Mouse (Mus musculus): ENCODE results near the gene Eme2.

The Eme2 gene

GRCm38 (mm10) chr17:24861785-24862184 is 33.1 kb downstream of the Eme2 start:
- TF ChIP-seq GATA4 (IDR thresholded peaks at IDR 0.05; ENCODE audit: insufficient replicate concordance, low read length): no peak

GRCm38 (mm10) chr17:24860076-24860475 is 34.8 kb downstream of the Eme2 start:
- TF ChIP-seq GATA4 (IDR thresholded peaks at IDR 0.05; ENCODE audit: insufficient replicate concordance, low read length): no peak

GRCm38 (mm10) chr17:24858967-24859366 is 35.9 kb downstream of the Eme2 start:
- no peak for TF ChIP-seq GATA4 (IDR thresholded peaks at IDR 0.05; ENCODE audit: insufficient replicate concordance, low read length)

- no peak for TF ChIP-seq GATA4 (IDR thresholded peaks at IDR 0.05; ENCODE audit: insufficient replicate concordance, low read length)
These were observed 36.9 kb downstream of the Eme2 start for GRCm38 (mm10) chr17:24857831-24858470.

- no peak for TF ChIP-seq GATA4 (IDR thresholded peaks at IDR 0.05; ENCODE audit: insufficient replicate concordance, low read length)
These were observed 38.3 kb downstream of the Eme2 start for GRCm38 (mm10) chr17:24856589-24856988.

GRCm38 (mm10) chr17:24855838-24856464 is 38.9 kb downstream of the Eme2 start:
- no peak for TF ChIP-seq GATA4 (IDR thresholded peaks at IDR 0.05; ENCODE audit: insufficient replicate concordance, low read length)

GRCm38 (mm10) chr17:24851381-24852125 is 43.3 kb downstream of the Eme2 start:
- TF ChIP-seq GATA4 (IDR thresholded peaks at IDR 0.05; ENCODE audit: insufficient replicate concordance, low read length): no peak

GRCm38 (mm10) chr17:24850773-24851127 is 44.1 kb downstream of the Eme2 start:
- no peak for TF ChIP-seq GATA4 (IDR thresholded peaks at IDR 0.05; ENCODE audit: insufficient replicate concordance, low read length)

- TF ChIP-seq GATA4 (IDR thresholded peaks at IDR 0.05; ENCODE audit: insufficient replicate concordance, low read length): peak; percentile 63; the same call in 1 of the 2 replicates
These were observed 44.7 kb downstream of the Eme2 start, which contains the start of gene Fahd1 for GRCm38 (mm10) chr17:24850065-24850772. TSS of gene Fahd1 (minus strand) at chr17:24850364.

GRCm38 (mm10) chr17:24849733-24850064 is 45.2 kb downstream of the Eme2 start:
- TF ChIP-seq GATA4 (IDR thresholded peaks at IDR 0.05; ENCODE audit: insufficient replicate concordance, low read length): no peak

- TF ChIP-seq GATA4 (IDR thresholded peaks at IDR 0.05; ENCODE audit: insufficient replicate concordance, low read length): no peak
These were observed 46.3 kb downstream of the Eme2 start for GRCm38 (mm10) chr17:24848600-24849031.

- peak; percentile 75; the same call in 1 of the 2 replicates for TF ChIP-seq GATA4 (IDR thresholded peaks at IDR 0.05; ENCODE audit: insufficient replicate concordance, low read length)
These were observed 47.5 kb downstream of the Eme2 start for GRCm38 (mm10) chr17:24847386-24847785.

GRCm38 (mm10) chr17:24844525-24844924 is 50.4 kb downstream of the Eme2 start:
- no peak for TF ChIP-seq GATA4 (IDR thresholded peaks at IDR 0.05; ENCODE audit: insufficient replicate concordance, low read length)

- no peak for TF ChIP-seq GATA4 (IDR thresholded peaks at IDR 0.05; ENCODE audit: insufficient replicate concordance, low read length)
These were observed 52.3 kb downstream of the Eme2 start for GRCm38 (mm10) chr17:24842631-24843030.

GRCm38 (mm10) chr17:24841133-24841532 is 53.8 kb downstream of the Eme2 start:
- TF ChIP-seq GATA4 (IDR thresholded peaks at IDR 0.05; ENCODE audit: insufficient replicate concordance, low read length): no peak
